Mouse (Mus musculus) frontal cortex, postnatal 10 days (tissue): ENCODE results near the gene Rpl35a.
A peak's percentile ranks its signal among the peaks of the same experiment; 100 is the strongest.
"Not testable (repeated sequence)": the region's sequence is repeated elsewhere in the genome, so short reads cannot be mapped to it uniquely, and the experiment has no call there.

ENCODE experiments used
- DNase-seq, 2 experiments: peaks; one replicate each; pipeline ENCODE4 v3.0.0; 2022; ENCODE audit warnings: low spot score in 2 of 2, mixed read lengths in 1 of 2

Gene Rpl35a

DNA sequence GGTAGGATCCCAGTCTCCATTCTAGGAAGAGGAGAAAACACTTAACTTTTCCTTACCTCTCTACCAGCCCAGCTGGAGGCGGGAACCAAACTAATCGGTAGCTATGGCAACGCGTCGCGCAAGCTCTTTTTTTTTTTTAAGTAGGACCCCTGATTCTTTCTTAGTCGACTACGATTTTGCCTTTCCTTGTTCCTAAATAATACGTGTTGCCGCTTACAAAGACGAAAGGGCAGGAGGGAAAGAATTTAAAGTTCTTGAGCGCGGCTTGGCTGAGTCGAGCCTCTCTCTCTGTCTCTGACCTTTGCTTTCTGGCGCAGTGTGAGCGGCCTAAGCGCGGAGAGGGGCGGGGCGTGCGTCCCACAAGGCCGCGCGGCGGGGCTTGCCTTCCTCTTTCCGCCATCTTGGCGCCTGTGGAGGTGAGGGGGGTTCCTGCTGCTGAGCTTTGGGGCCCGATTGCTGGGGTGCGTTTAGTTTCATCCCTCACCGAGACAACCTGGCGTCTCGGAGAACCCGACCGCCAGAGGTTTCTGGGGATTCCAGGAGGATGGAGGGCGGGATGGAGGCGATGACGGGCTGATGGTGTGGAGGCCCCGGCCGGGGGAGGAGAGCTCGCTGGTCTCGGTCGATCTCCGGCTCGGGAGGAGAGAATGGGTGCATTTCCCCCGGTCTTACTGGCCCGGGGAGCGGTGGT is at the start of gene Rpl35a, which contains the start of gene Iqcg:
Rpl35a (plus strand) TSS at position 359 of the 691 bp plus-strand sequence.
Iqcg (minus strand) TSS at position 124 of the 691 bp plus-strand sequence.
- peak; percentile 76 to 87 for DNase-seq

DNA sequence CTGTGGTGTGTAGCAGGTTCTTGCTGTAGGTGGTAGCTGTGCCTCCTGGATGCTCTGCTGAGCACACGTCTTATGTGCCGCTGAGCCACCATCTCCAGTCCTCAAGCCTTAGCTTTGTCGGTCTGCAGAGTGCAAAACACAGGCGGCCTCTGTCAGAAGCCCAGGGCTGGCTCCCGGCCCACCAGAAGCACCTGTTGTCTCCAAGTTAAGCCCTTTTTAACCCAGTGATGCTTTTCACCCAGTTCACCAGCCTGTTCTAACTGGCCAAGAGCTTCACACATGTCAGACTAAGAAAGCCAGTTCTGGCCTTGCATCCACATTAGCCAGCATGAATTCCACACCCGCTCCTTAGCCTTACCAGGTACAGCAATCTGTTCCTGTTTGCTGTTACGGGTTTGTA is 49.4 kb upstream of the Rpl35a start:
- DNase-seq = no peak

DNA sequence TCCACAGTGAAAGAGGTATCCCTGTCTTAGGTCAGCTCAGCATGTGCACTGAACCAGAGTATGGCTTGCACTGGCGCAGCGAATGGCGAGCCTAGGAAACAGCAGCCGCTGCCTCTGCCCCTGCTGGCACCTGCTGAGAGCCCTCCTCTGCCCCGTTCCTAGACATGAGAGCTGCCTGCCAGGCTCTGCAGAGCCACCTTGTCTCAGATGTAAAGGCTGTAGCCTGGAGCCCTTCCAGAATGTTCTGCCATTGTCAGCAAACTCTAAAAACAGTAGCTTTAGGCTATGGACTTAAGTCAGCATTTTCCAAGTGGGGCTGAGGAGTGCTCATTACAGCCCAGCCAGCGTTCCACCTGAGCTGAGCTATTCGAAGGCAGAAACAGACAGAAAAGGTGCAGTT is 48.8 kb upstream of the Rpl35a start:
- DNase-seq = no peak

DNA sequence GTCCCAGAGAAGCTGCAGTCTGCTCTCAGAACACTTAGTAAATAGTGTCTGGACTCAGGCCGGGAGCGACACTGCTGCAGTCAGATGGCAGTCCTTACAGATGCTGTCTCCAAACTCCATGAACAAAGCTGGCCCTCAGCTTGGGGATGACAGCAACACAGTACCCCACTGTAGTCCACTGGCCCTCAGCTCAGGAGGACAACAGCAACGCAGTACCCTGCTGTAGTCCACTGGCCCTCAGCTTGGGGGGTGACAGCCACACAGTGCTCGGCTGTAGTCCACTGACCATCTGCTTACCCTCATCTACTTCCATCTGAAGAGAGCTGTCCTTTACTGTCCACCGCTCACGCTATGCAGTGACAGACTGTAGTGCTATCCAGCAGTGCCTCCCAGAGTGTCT is 46.1 kb upstream of the Rpl35a start:
- no peak for DNase-seq

DNA sequence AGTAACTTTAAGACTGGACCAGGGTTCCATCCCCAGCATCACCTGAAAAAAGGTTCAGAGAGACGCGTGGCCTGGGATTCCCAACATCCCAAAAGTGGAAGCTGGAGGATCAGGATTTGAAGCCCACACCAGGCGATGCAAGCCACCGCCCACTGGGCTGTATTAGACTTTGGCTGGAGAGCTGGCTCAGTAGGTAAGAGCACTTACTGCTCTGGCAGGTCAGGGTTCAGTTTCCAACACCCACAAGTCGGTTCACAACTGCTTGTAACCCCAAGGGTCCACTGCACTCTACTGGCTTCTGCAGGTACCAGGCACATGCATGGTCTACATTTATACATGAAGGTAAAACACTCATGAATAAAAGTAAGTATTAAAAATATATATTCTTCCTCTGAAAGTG is 42.5 kb upstream of the Rpl35a start:
- DNase-seq = no peak

DNA sequence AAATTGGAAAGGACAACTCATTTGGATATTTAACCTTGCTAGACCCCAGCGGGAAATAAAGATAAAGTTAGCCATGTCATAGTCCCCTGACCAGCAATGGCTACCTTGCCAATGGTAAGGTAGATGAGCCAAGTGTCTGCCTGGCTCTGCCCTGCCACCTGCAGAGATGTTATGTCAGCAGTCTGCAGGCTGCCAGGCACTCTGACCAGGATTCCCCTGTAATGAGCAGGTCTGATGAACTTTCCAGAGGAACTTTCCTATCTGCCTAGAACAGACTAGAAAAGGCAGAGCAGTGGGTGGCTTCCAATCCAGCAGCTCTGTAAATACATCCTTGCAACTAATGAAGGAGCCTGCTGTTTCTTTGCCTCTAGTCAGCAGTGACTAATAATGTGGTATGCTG is 41.3 kb upstream of the Rpl35a start:
- DNase-seq = no peak

DNA sequence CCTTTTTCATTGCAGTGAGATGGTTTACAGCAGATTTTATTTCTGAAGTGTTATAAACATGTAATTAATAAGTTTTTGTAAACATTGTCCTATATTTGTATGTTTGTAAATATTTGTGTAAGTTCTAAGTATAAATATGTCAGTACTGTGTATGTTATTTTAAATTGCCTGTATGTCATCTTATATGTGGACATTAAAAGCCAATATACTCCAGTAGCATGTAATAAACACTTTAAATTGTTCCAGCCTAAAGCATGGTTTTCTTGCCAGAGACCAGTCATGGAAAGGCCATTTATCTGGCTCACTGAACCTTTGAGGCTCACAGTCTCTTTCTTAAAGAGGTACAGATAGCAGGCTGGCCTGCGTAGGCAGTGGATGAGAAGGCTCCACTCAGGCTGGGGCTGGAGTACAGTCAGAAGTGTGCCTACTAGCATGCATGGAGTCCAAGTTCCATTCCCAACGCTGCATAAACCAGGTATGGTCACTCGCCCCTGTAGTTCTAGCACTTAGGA is 40.8 kb upstream of the Rpl35a start:
- DNase-seq = no peak

DNA sequence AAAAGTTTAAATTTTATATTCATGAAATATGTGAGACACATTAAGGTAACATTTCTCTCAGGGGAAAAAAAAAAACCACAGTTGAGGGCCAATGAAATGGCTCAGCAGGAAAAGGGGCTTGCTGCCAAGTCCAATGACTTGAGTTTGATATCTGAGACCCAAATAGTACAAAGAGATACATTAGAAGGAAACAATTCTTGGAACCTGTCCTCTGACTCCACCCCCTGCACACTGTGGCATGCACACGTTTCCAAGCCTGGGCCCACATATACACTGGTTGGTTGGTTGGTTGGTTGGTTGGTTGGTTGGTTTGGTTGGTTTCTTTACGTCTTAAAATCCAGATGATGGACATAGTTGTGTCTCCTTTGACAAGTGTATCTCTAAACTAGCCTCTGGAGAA is 40.3 kb upstream of the Rpl35a start:
- DNase-seq = no peak

DNA sequence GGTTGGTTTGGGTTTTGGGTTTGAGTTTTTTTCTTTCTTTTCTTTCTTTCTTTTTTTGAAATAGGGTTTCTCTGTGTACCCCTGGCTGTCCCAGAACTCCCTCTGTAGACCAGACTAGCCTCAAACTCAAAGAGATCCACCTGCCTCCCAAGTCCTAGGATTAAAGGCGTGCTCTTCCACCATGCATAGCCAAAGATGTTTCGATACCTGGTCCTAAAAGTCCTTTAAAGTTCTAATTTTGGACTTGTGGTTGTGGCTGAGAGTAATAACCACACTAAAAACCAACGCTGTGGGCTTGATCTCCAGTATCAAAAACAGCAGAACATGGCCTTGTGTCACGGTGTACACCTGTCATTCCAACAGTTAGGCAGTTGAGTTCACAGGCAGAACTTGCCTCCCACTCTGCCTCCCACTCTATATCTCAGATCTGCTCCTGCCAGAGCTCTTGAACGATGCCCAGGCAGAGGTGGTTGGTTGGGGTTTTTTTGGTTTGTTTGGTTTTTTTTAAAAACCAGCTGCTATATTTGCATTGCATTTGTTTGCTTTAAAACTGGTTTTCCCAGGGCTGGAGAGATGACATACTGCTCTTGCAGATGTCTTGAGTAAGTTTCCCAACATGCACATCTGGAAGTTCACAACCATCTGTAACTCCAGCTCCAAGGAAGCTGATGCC is 38.4 kb upstream of the Rpl35a start:
- no peak for DNase-seq

DNA sequence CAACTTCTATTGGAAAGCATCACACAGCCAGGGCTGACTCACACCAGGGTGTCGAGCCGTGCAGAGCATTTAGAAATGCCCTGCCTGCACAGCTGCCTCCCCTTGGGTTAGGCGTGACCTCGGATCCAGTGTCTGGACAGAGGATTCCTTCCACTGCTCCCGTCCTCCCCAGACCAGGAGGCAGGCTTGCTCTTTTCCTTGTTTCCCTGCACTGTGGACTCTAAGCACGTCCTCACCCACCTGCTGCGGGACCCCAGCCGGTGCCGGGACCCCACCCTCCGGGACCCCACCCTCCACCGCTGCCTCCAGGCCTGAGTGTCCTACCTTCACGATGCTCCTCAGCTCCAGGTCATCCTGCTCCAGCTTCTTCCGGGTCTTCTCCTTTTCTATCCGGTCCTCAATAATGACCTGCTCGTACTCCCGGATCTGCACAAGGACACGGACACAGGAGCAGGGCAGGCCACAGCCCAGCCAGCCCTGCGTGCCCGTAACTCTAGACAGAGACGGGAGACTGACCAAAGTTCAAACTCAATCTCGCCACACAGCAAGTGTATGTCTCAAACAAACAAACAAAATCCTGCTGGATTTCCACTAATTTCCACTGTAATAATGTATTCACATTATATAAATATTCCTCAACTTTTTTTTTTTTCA is 37.0 kb upstream of the Rpl35a start:
- no peak for DNase-seq

DNA sequence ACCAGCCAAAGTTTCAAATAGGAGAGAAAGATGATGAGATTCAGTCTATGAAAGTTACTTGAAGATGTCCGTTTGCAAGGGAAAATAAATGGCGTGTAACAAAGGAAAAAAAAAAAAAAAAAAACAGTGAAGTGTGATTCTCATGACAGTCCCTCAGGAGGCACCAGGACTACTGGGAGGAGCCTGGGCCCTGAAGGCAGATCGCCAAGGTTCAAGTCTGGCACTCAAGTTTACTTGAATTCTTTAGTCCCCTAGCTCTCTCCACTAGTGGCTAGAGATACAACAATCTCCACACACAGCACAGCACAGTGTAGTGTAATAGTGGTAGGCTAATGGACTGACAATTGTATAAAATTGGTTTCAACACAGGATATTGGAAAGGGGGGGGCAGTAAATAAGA is 34.9 kb upstream of the Rpl35a start:
- no peak for DNase-seq

DNA sequence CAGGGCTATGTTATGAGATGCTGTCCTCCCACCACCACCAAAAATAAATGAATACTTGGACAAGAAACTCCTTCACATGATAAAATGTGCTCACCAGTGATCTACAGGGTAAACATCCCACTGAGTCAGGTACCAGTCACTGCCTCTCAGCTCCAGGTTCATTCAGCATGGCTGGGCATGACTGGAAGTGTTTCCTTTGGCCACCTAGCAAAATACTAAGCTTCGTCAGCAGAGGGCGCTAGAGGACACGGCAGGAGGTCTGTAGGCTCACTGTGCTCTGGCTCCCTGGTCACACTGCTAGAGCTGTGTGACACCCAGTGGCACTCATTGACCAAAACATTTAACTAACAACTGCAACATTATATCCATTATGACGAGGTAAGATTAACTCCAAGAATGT is 32.5 kb upstream of the Rpl35a start:
- DNase-seq = peak; percentile 45 to 74

DNA sequence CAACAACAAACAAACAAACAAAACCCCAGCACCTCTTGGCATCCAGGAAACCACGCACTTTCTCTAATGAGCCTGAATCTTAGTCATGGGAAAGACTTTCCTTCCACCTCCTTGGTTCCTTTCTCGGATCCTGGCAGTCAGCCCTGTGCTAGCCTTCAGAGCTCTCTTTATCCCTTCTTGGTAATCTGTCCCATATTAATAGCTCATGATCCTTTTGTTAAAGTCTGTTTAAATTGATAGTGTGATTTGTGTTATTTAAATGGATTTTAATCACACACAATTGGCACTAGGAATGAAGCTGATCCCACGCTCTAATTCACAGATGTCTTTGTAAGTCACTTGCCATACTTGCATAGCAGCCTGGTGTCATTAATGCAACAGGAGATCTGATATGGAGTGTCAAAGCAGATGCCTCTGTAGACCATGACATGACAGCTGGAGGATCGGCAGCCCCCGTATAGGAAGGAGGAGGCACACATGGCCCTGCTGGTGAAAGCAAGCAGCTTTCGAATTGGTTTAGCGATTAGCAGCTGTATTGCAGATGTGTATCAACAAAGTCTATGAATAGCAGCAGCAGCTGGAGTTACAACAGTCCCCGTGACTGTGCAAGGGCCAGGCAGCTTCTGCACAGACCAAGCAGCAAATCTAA is 31.7 kb upstream of the Rpl35a start:
- DNase-seq = no peak

DNA sequence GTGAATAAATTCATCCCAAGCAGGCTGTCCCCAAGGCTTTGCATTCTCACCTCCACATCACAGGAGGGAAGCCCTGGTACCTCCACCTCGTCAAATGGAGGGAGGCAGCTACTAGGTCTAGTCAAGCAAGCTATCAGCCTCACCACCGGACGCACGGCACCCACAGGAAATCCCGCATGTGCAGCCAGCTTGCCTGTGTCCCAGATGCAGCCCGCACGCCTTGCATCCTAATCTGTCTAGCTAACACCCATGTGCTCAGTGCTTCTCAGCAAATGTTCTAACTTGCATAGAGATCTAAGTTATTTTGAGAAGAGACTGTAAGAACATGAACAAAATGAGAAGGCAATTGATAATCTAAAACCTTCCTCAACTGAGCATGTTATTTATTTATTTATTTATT is 29.9 kb upstream of the Rpl35a start:
- no peak for DNase-seq

DNA sequence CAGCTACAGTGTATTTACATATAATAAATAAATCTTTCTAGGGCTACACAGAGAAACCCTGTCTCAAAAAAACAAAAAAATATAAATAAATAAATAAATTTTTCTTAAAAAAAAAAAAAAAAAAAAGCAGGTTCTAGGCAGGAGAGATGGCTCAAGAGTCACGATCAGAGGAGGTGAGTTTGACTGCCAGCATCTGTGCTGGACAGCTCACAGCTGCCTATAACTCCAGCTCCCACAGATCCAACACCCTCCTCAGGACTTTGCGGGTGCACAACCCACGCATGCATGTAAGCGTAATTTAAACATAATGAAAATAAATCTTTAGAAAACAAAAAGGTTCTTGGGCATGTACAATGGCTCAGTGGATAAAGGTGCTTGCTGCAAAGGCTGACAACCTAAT is 20.2 kb upstream of the Rpl35a start:
- no peak for DNase-seq

DNA sequence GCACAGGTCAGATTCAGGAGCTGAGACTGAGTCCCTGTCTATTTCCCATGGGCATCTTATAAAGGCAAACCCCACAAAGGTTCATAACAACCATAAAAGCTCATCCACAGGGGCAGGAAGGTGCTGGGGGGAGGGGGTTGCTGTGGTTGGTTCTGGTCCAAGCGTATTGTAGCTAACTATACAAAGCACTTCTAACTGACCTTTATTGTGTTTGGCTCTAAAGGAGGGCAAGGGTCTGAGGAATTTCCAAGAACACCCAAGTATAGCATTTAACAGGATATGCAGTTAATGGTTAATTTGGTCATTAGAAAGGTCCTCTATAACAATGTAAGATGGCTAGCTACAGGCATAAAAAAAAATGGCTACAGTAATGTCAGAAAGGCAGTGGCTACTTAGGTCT is 13.6 kb upstream of the Rpl35a start:
- no peak for DNase-seq

DNA sequence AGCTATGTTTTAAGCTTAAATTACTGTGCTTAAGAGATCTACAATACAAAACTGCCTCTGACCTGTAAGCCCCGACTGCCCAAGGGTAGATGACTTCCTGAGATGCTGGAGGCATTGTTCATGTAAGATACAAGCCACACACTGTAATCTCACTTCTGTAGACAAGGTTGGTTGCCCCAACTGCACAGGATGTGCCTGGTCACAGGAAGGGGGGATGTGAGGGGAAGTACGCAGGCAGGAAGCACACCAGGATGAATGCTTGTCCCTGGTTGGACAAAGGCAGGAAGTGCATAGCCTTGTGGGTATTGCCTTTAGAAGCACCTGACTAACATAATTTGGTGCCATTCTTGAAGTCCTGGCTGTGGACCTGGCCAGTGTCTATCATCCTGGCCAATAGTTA is 13.0 kb upstream of the Rpl35a start:
- no peak for DNase-seq

DNA sequence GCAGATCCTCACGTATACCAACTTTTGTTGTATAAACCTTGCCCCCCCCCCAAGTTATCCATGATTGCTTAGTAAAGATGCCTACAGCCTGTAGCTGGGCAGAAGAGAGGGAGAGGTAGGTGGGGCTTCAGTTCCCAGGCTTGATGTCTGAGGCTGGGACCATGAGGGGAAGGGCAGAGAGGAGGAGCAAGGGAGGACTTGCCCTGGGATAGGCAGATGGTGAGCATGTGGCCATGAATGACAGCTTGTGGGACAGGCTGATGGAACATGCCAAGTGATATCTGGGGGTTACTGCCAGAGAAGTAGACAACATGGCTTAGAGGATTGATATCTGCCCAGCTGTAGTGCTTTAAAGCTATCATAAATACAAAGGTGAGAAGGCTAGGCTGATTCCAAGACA is 8.2 kb upstream of the Rpl35a start:
- DNase-seq = no peak

DNA sequence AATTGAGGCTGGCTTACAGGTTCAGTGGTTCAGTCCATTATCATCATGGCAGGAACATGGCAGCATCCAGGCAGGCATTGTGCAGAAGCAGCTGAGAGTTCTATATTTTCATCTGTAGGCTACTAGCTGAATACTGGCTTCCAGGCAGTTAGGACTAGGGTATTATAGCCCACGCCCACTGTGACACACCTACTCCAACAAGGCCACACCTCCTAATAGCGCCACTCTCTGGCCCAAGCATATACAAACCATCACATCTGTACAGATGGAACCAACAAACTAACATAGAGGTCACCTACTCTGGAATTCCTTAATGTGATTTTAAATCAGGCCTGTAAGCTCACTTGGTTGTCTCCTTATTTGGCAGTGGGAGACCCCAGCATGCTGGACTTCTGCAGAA is 7.6 kb upstream of the Rpl35a start:
- no peak for DNase-seq

DNA sequence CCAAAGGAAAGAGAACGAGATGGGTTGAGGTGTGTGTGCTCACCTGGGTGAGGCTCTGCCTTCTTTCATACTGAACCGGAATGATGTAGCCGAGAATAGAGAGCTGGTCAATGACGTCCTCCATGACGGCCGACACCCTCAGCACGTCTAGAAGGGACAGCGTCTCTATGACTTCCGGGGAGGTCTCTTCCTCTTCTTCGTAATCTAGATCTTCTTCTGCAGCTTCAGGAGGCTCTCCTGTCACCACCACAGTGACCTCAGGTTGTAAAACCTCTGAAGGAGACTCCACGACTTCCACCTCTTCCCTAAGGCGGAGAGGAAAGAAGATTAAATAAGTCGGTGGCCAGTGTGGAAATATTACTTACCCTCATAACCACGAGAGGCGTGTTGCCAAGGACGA is 6.4 kb upstream of the Rpl35a start:
- no peak for DNase-seq

DNA sequence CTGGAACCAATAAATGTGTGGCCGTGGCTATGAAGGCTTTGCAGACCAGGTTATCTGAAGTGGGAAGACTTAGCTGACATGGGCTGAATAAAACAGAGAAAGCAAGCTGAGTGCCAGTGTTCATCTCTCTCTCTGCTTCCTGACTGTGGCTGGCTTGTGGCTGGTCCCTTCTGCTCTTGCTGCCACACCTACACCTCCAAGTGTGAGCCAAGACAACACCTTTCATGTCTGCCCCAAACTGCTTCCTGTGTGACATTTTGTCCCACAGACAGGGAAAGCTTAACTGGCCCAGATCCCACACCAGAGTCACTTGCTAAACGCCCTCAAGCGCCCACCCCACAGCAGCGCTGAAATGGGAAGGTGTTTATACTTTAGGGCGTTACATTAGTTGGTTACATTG is 3.1 kb upstream of the Rpl35a start:
- no peak for DNase-seq

DNA sequence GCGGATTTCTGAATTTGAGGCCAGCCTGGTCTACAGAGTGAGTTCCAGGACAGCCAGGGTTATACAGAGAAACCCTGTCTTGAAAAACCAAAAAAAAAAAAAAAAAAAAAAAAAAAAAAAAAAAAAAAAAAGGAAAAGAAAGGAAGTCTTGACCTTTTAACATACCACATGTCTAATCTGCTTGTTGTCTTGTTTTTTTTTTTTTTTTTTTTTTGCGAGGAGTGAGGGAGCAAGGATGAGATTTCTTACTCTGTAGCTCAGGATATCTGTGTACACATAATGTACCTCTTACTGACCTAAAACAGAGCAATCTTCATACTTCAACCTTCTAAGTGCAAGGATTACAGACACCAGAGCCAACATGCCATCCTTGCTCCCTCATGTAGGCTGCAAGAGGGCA is 1.3 kb upstream of the Rpl35a start:
- not testable (repeated sequence) for DNase-seq
